Mouse (Mus musculus): ENCODE measurements around the gene Cyb5b.

Cyb5b gene

DNA sequence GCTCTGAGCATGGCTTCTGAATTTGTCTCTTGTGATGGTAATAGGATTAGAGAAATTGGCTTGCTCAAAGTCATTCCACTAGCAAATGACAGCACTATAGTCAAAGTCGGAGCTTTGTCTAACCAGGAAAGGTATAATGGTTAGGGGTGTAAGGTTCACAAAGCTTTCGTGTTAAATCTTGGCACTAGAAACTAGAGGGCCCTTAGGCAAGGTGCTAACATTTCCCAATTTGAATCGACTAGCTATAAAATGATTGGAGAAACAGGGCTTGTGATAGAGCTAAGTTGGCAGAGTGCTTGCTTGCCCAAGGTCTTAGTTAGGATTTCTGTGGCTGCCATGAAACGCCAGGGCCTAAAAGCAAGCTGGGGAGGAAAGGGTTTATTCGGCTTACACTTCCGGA is 20.4 kb upstream of the Cyb5b start:
- no peak for DNase-seq (ENCODE audit: low spot score)

DNA sequence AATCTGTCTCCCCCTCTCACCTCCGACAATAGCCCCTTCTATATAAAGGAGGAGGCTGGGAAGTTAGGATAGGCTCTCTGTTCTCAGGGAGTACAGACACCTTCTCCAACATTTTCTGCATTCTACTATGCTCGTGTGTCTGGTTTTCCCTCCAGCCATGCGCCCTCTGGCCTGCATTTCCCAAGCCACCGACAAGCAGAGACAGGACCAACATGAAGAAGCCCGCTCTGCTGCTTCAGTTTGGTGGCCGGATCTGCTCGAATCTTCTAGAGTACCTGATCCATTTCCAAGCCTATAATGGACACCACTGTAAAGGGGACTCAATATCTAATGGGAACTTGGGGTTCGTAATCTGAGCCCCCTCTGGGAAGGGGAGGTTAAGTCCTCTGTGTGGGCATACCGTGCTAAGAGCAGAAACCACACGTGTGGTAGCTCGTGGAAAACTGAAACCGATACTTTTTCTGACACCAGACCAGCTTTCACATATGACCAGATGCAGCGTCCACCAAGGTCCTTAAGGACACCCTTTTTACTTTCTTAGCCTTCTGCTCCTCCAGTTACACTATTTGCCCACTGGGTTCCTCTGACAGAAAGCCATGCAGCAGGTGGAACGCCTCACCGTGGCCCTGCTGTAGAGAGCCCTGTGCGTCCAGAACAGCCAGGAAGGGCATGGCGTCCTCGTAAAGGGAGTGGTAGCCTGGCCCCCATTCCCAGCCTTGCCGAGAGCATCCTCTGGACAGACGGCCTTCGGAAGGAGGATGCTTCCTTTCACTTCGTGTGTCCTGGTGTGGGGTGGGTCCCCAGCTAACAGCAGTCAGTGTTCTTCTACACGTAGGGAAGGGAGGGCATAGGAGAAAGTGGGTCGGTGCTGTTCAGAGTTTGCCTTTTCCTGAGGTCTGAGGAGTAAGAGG is 17.6 kb upstream of the Cyb5b start:
- DNase-seq (ENCODE audit: low spot score), result no peak

DNA sequence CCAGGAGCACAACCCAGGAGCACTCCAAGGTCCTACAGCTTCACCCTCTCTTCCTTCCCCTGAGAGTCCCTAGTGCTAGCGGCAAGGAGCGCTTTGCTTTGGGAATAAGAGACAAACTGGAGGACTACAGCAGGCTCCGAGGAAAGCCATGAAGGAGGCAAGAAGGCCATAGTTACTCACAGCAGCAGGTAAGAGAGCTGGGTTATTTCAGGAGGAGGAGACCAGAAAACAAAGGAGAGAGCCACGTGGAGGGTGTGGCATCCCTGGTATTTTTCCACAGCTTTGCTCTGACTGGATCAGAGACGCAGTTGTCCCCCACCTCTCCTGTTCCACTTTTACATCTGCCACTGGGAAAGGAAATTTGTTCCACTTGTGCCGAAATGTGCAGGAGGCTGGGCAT is 16.6 kb upstream of the Cyb5b start:
- no peak for DNase-seq (ENCODE audit: low spot score)

DNA sequence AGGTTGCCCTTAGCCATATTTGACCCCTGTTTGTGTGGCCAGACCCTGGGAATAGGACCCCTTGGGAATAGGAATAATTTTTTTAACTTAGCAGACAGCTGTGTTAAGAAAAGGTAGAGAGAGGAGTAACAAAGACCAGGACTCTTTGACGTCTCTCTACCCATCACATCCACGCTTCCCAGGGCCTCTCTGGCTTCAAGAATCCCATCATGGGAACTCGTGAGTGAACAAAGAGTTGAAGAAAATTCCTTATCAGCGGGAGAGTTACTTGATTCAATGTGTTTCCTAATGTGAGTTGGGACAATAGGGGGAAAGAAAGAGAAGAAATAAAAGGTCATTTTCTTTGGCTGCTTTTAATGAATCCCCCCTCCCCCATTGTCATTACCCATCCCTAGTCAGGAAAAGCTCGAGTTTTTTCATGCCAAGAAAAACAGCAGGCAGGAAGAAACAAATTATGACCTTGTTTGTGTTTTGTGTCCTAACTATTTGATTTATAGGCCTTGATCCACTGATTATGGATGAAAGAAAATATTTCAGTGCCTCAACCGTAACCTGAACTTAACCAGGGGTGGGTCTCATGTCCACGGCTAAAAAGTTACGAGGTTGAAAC is 14.3 kb upstream of the Cyb5b start:
- no peak for DNase-seq (ENCODE audit: low spot score)

DNA sequence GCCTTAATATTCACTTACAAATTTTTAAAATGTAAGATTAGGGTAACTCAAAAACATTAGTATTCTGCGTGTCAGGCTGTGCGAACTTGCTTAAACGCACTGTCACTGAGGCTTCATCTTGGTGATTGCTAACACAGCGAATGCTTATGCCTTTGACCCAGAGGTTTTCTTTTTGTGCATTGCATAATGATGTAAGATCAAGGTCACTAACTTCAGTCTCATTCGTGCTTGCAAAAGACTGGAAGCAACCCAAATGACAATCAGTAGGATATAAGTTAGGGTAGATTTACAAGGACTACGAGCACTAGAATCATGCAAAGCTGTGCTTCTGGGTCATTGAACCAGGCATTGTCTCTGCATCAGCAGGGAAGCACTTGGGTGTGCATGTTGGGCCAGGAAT is 12.8 kb upstream of the Cyb5b start:
- DNase-seq (ENCODE audit: low spot score), result no peak

DNA sequence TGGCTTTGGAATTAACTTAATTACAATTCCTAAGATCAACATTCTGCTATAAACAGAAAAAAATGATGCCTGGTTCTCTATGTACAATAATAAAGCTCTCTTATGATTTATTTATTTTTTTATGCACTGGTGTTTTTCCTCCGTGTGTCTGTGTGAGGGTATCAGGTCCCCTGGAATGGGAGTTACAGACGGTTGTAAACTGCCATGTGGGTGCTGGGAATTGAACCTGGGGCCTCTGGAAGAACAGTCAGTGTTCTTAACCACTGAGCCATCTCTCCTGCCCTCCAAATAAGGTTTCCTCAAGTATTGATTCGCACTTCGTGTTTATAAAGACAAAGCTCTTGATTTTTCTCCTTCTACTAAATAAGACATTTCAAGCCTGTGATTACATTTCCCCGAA is 12.1 kb upstream of the Cyb5b start:
- no peak for DNase-seq (ENCODE audit: low spot score)

DNA sequence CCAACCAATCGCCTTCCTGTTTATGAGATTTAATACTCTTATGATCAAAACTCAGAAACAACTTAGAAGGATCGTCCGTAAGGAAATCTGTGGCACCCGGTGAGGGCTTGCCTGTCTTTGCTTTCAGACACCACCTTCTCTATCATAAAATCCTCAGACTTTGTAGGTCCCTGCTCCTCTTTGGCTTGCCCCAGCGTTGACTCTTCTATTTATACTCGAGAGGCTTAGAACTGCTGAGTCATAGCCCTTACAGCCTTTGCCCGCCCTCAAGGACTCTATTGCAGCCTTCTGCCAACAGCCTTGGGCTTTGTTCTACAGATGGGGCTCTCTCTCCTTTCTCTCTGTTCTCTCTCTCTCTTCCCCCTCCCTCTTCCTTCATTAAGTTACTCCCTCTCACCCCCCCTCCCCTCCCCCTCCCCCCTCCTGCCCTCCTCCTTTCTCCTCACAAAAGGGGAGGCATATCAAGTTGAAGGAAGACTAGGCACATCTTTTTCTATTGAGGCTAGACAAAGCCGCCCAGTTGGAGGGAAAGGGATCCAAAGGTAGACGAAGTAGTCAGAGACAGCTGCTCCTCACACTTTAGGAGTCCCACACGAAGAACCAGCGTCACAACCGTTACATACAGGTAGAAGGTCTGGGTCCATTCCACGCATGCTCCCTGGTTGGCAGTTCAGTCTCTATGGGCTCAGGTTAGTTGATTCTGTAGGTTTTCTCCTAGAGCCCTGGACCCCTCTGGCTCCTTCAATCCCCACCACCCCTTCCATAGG is 10.6 kb upstream of the Cyb5b start:
- no peak for DNase-seq (ENCODE audit: low spot score)

DNA sequence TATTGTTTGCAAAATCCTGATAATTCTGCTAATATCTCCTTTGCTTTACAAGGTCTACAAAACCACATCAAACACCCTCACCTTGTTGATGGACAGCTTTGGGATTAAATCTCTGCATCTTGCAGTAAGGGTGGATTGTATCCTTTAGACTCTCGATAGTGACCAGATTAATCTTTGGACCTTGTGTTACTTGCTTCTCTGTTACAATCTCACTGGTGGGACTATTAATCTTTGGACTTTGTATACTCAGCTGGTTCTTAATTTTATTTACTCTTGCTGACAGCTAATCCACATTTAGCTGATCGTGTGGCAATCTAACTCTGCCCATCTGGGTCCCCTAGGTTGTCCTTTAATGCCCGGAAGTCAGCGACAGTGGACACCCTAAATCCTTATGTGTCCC is 7.9 kb upstream of the Cyb5b start:
- no peak for DNase-seq (ENCODE audit: low spot score)

DNA sequence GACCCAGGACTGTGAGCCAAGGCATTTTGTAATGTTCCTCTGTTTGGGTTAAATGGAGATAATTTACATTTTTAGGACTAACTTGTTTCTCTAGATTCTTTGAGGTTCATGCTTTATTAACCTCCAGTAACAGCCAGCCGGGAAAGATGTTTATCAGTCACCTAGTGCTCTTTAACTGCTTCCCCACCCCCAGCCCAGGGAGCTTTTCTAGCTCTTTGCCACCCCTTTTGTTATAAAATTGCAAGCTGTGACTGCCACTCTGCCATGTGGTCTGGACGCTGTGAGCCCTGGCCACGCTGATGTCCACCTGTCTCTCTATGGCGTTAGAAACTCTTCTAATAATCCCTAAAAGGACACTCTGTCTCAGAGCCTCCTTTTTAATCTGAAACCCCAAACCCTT is 6.9 kb upstream of the Cyb5b start:
- DNase-seq (ENCODE audit: low spot score), result no peak

DNA sequence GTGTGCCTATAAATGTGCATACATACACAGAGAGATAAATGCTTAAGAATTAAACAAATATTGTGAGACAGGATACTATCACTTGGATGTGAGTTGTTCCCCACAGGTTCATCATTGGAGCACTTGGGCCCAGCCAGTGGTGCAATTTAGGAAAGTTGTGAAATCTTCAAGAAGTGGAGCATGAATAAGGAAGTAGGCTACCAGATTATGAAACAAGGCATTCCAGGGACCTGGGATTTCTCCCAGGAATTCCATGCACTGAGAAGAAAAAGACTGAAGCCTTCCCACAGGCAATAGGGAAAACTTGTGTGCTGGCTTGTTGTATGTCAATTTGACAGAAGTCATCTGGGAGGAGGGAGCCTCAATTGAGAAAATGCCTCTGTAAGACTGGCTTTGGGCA is 4.3 kb upstream of the Cyb5b start:
- DNase-seq (ENCODE audit: low spot score), result no peak

DNA sequence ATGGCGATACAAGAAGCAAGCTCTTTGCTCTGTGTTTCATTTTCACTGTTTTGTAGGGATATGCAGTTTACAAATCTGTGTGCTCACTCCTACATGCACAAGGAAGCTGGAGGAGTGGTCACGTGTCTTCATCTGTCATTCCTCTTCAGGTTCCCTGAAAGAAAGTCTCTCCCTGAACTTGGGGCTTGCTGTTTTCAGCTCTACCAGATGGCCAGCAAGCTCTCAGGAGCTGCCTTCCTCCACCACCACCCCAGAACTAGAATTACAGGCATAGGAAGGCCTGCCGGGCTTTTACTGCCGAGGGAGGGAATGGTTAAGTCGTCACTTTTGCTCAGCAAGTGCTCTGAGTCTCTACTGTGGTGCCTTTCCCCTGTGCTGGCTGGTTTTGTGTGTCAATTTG is 1.6 kb upstream of the Cyb5b start:
- no peak for DNase-seq (ENCODE audit: low spot score)

DNA sequence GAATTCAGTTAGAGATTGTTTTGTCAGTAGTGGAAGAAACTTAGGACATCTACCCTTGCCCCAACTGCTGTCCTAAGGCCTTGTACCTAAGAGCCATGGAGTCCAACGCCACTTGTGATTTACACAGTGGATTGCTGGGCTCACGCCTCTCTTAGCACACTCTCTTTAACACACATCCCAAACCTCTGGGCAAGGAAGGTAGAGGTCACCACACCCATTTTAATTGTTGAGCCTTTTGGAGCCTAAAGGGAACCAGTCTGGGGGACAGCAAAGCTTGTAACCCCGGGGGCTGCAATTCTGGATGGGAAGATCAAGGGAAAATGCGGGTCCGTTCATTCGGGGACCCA is 410 bp upstream of the Cyb5b start:
- DNase-seq (ENCODE audit: low spot score), result no peak

DNA sequence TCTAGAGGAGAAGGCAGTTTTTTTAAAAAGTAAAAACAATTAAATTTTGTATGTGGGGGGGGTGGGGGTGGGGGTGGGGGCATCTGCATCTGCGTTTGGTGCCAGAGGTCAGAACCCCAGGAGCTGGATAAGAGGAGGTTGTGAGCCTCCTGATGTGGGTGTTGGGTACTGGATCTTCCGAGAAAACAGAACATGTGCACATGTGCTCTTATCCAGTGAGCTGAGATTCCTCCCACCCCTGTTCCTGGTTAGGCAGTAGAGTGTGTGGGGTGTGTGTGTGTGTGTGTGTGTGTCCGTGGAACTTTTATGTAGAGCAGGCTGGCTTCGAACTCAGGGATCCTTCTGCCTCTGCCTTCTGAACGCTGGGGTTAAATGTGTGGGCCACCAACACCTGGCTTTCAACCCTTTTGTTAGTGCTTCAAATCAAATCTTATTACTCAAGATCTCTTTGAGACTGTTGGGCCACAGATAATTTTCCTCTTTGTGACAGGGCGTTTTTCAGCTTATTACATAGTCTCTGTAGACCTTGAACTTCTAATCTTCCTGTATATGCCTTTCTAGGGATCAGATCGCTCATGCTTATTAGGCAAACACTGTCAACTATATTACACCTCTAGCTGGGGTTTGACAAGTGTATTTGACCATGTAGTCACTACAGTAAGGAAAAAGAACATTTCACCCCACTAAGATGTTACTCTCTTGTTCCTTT is 926 bp downstream of the Cyb5b start:
- DNase-seq (ENCODE audit: low spot score), result no peak

DNA sequence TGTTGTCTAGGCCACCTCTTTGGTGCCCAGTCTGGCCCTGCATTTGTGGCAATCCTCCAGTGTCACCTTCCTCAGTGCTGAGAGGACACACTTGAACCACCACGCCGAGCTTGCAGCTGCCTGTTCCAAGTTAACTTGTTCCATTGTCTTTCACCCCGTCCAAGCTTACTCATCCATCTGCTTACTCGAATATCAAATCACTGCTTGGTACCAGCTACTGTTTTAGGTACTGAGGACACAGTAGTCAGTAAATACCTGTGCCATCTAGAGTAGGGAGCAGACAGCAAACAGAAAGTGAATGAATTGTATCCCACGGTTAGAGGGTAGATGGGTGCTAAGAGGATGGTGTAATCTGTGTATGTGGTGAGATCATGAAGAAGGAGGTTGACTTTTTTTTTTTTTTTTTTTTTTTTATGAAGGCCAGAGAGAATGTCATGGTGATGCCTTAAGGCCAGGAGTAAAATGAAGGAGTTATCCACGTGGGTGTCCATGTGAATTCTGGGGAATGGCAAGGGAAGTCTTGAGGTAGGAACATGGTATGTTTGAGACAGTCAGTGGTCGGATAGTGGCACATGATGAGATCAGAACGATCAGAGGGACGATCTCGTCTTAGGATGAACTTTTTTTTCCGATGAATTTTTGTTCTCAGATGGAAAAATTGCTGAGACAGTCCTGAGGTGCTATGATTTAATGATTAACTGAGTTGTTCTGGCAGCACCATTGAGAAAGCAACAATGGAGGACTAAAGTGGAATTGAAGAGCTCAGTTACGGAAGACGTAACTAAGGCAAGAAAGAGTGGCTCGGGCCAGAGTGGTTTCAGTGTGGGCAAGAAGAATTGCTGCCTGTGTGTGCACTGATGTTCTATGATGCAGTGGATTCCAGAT is 3.1 kb downstream of the Cyb5b start:
- DNase-seq (ENCODE audit: low spot score), result no peak

DNA sequence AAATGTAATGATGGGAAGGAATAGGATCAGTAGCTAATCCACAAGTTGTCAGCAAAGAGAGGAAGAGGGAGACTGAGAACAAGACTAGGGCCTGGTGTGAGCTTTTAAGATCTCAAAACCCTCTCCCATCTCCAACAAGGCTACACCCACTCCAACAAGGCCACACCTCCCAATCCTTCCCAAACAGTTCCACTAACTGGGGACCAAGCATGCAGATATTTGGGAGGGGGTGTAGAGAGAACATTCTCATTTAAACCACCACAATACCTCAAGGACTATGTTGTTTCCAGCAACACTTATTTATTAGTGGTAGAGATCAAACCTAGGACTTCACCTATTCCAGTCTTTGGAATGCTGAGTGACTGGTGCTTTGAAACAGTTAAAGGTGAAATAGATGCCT is 6.4 kb downstream of the Cyb5b start:
- no peak for DNase-seq (ENCODE audit: low spot score)

DNA sequence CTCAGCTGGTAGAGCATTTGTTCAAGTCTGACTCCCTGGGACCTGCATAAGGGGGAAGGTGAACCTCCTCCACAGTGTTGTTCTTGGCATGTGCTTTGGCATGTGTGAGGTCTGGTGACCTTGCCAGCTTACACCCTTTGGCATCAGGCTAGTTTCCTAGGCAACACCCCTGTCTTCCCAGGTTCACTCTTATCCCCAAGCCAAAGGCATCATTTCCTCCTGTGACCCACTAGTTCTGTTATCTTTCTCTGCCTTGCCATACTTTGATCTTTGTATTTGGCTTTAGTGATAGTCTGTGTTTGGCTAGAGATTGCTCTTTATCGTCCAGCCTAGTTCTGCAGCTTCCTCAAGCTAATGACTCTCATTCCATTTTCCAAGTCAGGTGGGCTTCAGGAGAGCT is 7.4 kb downstream of the Cyb5b start:
- DNase-seq (ENCODE audit: low spot score), result no peak

DNA sequence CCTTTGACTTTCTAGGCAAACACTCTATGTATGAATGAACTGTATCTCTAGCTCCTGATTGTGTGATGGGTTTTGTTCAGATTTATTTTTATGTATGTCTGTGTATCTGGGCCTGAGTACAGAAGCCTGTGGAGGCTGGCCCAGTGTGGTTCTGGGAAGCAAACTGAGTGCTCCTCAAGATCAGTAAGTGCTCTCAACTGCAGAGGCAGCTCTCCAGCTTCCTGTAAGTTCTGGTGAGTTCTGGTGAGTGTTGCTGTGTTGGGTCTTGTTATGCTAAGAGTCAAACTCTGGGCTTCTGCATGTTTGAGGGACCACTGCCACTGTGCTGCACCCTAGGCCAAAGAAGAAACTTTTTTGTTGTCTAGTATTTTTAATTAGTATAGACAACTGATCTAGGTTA is 8.4 kb downstream of the Cyb5b start:
- DNase-seq (ENCODE audit: low spot score), result no peak

DNA sequence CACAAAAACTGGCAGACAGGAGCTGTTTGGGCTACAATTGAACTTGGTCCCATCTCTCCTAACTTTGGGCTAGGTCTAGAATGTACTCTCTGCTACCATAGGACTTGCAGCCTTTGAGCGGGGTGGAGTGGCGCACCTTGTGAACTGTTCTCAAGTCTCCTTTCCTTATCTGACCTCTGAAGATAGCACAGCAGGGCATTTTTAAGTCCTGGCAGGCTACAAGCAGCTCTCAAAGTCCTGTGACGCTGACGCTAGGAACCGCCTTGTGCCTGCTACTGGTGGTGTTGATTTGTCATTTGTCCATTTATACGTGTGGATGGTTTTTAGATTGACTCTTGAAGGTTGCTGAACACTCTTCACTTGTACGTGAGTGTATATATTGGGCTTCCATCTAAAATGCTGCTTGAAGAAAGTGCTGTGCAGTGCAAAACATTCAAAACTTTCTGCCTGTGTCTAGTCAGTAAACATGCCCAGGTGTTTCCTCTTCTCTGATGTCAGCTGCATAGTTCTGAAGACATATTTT is 13.9 kb downstream of the Cyb5b start:
- DNase-seq (ENCODE audit: low spot score), result no peak

DNA sequence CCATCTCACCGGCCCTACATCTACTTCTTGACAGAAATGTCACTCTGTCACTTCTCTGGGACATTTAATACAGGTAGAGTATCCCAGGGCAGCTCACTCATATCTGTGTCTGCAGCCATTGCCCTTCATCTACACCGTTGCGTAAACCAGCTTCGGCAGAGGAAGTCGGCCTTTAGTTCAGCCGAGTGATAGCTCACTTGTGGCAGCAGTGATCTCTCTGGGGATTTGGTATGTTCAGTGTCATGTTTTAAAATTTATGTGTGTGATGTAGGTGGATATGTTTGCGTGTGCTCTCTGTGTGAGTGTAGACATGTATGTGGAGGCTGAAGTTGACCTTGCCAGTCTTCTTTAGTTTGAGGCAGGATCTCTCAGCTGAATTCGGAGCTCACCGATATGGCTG is 15.3 kb downstream of the Cyb5b start:
- no peak for DNase-seq (ENCODE audit: low spot score)

DNA sequence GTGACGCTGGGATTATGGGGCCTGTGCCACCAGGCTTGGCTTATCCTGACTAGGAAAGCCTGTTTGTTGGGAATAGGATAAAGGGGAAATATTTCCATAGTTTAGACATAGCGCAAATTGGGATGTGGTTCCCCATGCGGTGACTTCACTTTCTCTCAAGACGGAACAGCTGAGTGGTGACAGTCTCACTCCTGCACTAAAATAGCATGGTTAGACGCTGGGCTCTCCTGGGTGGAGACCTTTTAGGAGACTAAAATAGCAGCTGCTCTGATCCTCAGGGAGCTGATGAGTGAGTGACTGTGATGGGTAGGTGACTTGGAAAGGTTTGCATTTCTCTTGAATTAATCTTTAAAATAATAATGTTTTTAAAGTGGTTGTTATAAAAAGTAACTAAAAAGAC is 17.4 kb downstream of the Cyb5b start:
- no peak for DNase-seq (ENCODE audit: low spot score)

DNA sequence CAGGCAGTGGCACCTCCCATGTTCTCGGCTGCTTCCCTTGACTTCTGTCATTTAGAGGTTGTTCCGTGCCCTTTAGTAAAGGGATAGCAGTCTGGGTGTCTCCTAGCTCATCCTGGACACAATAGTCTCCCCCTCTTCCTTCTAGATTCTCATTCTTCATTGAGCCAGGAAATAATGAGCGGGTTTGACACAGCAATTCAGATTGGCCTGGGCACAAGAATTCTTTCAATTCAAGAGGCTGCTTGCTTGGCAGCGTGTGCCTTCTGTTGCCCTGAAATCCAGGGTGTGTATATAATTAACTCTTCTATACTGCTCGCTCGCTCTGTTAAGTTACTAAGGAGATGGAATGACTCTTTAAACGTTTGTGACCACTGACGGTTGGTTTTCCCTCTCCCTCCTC is 21.7 kb downstream of the Cyb5b start:
- DNase-seq (ENCODE audit: low spot score), result no peak
